Mouse (Mus musculus): Measurements from ENCODE around the gene Tsnaxip1.
A peak's percentile ranks its signal among the peaks of the same experiment; 100 is the strongest.

The Tsnaxip1 gene

GRCm38 (mm10) chr8:105826861-105827848, at the start of gene Tsnaxip1, which contains the start of gene Ranbp10:
Gene Tsnaxip1, plus strand, starts transcription at chr8:105827731.
Gene Ranbp10, minus strand, starts transcription at chr8:105827350.
- DNase-seq (ENCODE audit: low read depth, low spot score), result peak; percentile 99

GRCm38 (mm10) chr8:105777833-105778232, 49.7 kb upstream of the Tsnaxip1 start:
- DNase-seq (ENCODE audit: low read depth, low spot score), result no peak

GRCm38 (mm10) chr8:105780298-105780697, 47.2 kb upstream of the Tsnaxip1 start:
- DNase-seq (ENCODE audit: low read depth, low spot score), result no peak

- peak; percentile 75 for DNase-seq (ENCODE audit: low read depth, low spot score)
Observed at GRCm38 (mm10) chr8:105788241-105788640, 39.3 kb upstream of the Tsnaxip1 start.

DNA sequence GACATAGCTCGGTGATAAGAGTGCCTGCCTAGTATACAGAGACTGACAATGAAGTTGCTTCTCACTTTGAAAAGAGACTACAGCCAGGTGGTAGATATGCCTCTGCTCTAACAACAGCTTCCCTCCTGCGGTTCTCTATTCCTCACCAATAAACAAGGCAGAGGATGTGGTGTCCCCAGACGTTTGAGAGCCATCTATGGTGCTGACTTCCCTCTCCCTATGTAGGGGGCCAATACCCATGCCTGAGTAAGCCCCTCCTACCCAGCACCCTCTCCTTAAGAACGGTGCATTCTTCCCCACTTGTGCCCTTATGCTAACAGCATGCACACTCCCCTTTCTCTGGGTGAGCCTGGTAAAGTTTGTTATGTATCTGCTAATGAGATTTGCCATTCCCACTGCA, 38.6 kb upstream of the Tsnaxip1 start:
- DNase-seq (ENCODE audit: low read depth, low spot score), result no peak

GRCm38 (mm10) chr8:105789626-105790025, 37.9 kb upstream of the Tsnaxip1 start:
- no peak for DNase-seq (ENCODE audit: low read depth, low spot score)

GRCm38 (mm10) chr8:105793331-105793730, 34.2 kb upstream of the Tsnaxip1 start:
- DNase-seq (ENCODE audit: low read depth, low spot score), result no peak

- DNase-seq (ENCODE audit: low read depth, low spot score), result peak; percentile 36
Observed at GRCm38 (mm10) chr8:105794009-105794598, 33.4 kb upstream of the Tsnaxip1 start.

GRCm38 (mm10) chr8:105795785-105796184, 31.7 kb upstream of the Tsnaxip1 start:
- DNase-seq (ENCODE audit: low read depth, low spot score), result no peak

GRCm38 (mm10) chr8:105798408-105798807, 29.1 kb upstream of the Tsnaxip1 start:
- no peak for DNase-seq (ENCODE audit: low read depth, low spot score)

- DNase-seq (ENCODE audit: low read depth, low spot score), result no peak
Observed at GRCm38 (mm10) chr8:105799091-105799812, 28.3 kb upstream of the Tsnaxip1 start.

GRCm38 (mm10) chr8:105801153-105801904, 26.2 kb upstream of the Tsnaxip1 start:
- no peak for DNase-seq (ENCODE audit: low read depth, low spot score)

DNA sequence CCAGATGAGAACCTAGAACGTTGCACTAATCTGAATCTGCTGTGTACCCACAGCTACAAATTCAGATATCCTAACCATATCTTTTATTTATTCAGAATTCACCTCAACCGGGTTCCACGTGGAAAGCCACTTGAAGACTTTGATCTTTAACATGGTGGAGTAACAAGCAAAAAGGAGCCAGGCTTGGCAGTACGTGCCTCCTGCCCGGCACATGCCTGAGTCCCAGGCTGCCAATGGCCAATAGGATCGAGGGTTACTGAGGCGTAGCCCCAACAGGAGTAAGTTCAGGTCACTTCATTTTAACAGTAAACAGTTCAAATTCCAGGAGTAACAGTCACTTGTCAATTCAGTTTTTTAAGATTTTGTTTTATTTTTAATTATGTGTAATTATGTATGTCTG, 22.7 kb upstream of the Tsnaxip1 start:
- no peak for DNase-seq (ENCODE audit: low read depth, low spot score)

- no peak for DNase-seq (ENCODE audit: low read depth, low spot score)
Observed at GRCm38 (mm10) chr8:105805346-105805745, 22.2 kb upstream of the Tsnaxip1 start.

- peak; percentile 61 for DNase-seq (ENCODE audit: low read depth, low spot score)
Observed at GRCm38 (mm10) chr8:105805964-105806363, 21.6 kb upstream of the Tsnaxip1 start.

GRCm38 (mm10) chr8:105807766-105808165, 19.8 kb upstream of the Tsnaxip1 start:
- no peak for DNase-seq (ENCODE audit: low read depth, low spot score)

GRCm38 (mm10) chr8:105808480-105808879, 19.1 kb upstream of the Tsnaxip1 start:
- DNase-seq (ENCODE audit: low read depth, low spot score), result peak; percentile 20

DNA sequence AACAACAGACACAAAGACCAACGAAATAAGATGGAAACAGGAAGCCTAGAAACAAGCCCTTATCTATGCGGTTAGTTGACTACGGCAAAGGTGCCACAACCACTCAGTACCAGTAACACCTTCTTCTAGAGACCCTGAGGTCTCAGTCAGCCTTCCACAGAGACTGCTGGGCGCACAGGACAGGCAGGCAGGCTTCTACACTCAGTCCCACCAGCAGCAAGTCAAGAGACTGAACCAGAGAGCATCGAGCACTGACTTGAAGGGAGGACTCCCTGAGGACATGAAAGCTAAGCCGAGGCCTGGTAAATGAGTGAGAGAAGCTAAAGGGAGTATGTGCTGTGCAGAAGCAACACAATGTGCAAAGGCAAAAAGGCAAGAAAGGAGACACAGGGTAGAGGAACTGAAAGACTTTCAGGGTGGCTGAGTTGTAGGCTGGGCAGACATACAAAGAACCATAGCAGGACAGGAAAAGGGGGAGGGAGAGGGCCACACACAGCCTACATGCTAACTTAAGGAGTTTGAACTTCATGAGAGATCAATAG, 17.2 kb upstream of the Tsnaxip1 start:
- peak; percentile 84 for DNase-seq (ENCODE audit: low read depth, low spot score)

GRCm38 (mm10) chr8:105811061-105811460, 16.5 kb upstream of the Tsnaxip1 start:
- no peak for DNase-seq (ENCODE audit: low read depth, low spot score)

GRCm38 (mm10) chr8:105811543-105811942, 16.0 kb upstream of the Tsnaxip1 start:
- DNase-seq (ENCODE audit: low read depth, low spot score), result peak; percentile 16

DNA sequence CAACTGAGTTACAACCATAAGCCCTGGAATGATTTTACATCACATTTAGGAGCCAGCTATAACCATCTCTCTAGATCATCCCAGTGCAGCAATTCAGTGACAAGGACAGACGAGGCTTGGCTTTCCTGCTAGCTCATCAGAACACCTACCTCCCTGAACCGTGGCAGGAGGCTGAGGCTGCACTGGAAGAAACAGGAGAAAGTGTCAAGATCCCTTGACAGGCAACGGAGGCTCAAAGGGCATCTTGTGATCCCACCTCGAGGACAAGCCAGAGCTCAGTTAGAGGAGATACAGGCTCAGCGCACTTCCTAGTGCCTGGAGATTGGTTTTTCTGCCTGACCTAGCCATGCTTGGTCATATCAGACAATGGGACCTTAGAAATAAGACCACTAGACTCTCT, 15.0 kb upstream of the Tsnaxip1 start:
- no peak for DNase-seq (ENCODE audit: low read depth, low spot score)
